Mouse (Mus musculus): ENCODE results near the gene Stk11. TPM values are rescaled to one million over a fixed set of nuclear protein-coding genes. Genes with fewer than 3 reads are reported as not detected.

Stk11 gene
- polyA plus RNA-seq, 1 experiment from 2014 or later, result 106 TPM

DNA sequence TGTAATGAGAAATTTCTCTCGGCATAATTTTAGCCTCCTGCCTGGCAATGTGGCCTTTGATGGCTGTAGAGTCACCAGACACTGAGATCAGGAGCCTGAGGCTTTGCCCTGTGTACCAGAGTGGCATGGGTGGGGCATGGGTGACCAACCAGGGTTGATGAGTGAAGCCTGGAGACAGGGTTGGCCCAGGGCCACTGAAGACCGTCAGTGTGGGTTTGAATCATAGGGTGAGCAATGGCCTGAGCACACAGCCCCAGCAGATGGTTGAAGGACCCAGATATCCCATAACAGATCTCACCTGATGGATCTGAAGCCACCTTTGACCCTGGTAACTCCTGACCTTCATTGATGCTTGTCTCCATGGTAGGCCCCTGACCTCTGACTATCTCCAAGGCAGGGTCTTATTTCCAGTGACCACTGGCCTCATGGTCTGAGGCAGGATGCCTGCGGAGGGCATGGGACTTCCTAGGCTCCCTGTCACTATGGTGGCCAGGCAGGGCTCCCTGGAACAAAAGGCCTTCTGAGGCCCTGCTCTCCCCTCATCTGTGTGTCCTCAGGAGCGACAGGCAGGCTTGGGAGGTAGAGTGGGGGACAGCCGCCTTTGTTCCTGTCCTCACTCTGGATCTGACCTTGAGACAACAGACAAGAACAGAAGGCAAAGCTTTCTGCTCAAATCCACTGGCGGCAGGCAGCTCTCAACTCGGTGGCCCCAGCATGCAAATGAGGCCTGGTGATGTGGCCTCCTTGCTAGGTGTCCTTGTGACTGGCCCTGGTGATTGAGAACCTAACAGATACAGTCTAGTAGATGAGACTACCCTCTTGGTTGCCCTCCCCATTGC is 62.1 kb downstream of the Stk11 start:
- Histone ChIP-seq H3K79me2 (ENCODE audit: inconsistent target) (no peaks in the 10 kb centered on the region), H3K4me3 (ENCODE audit: inconsistent target) (no peak overlapping the region), H3K36me3 (ENCODE audit: inconsistent target) (no peaks in the 10 kb centered on the region), H3K27ac (no peak overlapping the region)
- 89% methylated on average over 7 of the region's 7 CpGs for WGBS (ENCODE audit: missing documents)

DNA sequence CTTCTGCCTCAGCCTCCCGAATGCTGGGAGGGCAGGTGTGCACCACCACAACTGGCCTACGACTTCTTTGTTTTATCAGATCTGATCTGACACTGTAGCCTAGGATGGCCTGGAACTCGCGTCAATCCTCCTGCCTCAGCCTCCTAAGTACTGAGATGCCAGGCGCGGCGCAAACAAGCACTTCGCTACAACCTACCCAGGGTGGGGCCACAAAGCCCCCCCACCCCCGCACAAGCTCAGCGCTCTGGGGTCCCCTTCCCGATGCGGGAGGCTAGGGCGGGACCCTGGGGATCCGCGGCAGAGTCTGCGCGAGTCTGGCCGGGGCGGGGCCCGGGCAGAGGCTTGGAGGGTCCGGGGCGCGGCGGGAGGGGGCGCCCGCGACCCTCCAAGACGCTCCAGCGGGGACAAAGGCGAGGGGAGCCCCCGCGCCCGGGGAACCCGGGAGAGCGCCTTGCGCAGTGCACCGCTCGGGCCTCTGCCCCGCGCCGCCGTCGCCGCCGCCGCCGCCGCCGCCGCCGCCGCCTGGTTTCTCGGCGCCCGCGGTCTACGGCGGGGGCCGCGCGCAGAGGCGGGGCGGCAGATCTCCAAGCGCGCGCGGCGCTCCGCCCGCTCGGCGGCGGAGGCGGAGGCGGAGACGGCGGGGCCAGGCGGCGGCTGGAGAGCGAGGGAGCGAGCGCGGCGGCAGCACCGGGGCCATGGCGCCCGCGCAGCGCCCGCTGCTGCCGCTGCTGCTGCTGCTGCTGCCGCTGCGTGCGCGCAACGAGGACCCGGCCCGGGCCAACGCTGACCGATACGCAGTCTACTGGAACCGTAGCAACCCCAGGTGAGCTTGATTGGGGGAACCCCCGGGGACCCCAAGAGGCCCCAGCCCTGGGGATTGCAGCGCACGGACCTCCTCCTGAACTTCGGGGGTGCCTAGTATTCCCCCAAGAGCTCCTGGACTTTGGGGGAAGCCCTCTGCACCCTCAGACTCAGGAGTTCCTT is 63.8 kb downstream of the Stk11 start, which contains the start of gene Efna2:
Gene Efna2 (plus strand): TSS at position 415 of the 984 bp plus-strand sequence.
- H3K27ac ChIP-seq, result no peak within 1 kb of the TSS
- 8% methylated on average over 54 of the region's 106 CpGs for WGBS (ENCODE audit: missing documents)
- no peaks in the 10 kb centered on the region for H3K79me2 ChIP-seq (ENCODE audit: inconsistent target)
- H3K4me3 ChIP-seq (ENCODE audit: inconsistent target), result no peak within 1 kb of the TSS
- no peaks in the 10 kb centered on the region for H3K36me3 ChIP-seq (ENCODE audit: inconsistent target)

Other genes starting within 250 kb of the Stk11 start
- 0.96 to 1.6 TPM (median 1.2 TPM) in 3 replicates for gene Prtn3, start 241.3 kb upstream of the Stk11 start, polyA plus RNA-seq (2018)
- gene Plppr3, start 241.2 kb upstream of the Stk11 start, polyA plus RNA-seq (2018), result 0.64 to 2.5 TPM (median 1.0 TPM) in 3 replicates
- gene Elane, start 229.6 kb upstream of the Stk11 start, polyA plus RNA-seq (2018), result 0.67 to 0.89 TPM in 2 of 3 replicates, not detected in the other
- gene Cfd, start 224.9 kb upstream of the Stk11 start, polyA plus RNA-seq (2018), result not detected in 3 replicates
- 10.6 to 18.8 TPM (median 16.5 TPM) in 3 replicates for gene Med16, start 206.9 kb upstream of the Stk11 start, polyA plus RNA-seq (2018)
- 5.7 TPM in 1 of 3 replicates, not detected in the others for gene Gm26602, start 204.9 kb upstream of the Stk11 start, polyA plus RNA-seq (2018)
- 0.27 to 0.89 TPM (median 0.30 TPM) in 3 replicates for gene Kiss1r, start 198.8 kb upstream of the Stk11 start, polyA plus RNA-seq (2018)
- 41.6 to 61.5 TPM (median 54.4 TPM) in 3 replicates for gene R3hdm4, start 194.6 kb upstream of the Stk11 start, polyA plus RNA-seq (2018)
- 13.8 to 37.4 TPM (median 29.1 TPM) in 3 replicates for gene Arid3a, start 188.8 kb upstream of the Stk11 start, polyA plus RNA-seq (2018)
- 11.4 to 31.4 TPM (median 18.8 TPM) in 3 replicates for gene Wdr18, start 155.7 kb upstream of the Stk11 start, polyA plus RNA-seq (2018)
- gene Grin3b, start 145.1 kb upstream of the Stk11 start, polyA plus RNA-seq (2018), result not detected in 3 replicates
- 37.3 to 67.6 TPM (median 52.3 TPM) in 3 replicates for gene Tmem259, start 131.5 kb upstream of the Stk11 start, polyA plus RNA-seq (2018)
- gene Cnn2, start 127.2 kb upstream of the Stk11 start, polyA plus RNA-seq (2018), result 4.0 to 9.8 TPM (median 4.7 TPM) in 3 replicates
- gene Abca7, start 119.3 kb upstream of the Stk11 start, polyA plus RNA-seq (2018), result 3.3 to 10.6 TPM (median 4.0 TPM) in 3 replicates
- 56.2 to 124 TPM (median 74.2 TPM) in 3 replicates for gene Arhgap45, start 99.2 kb upstream of the Stk11 start, polyA plus RNA-seq (2018)
- 51.6 to 65.8 TPM (median 54.3 TPM) in 3 replicates for gene Polr2e, start 76.0 kb upstream of the Stk11 start, polyA plus RNA-seq (2018)
- gene Gpx4, start 68.6 kb upstream of the Stk11 start, polyA plus RNA-seq (2018), result 427 to 512 TPM (median 481 TPM) in 3 replicates
- 23.7 to 43.6 TPM (median 42.5 TPM) in 3 replicates for gene Sbno2, start 10.2 kb upstream of the Stk11 start, polyA plus RNA-seq (2018)
- 68.4 to 213 TPM (median 169 TPM) in 3 replicates for gene Atp5d, start 22.8 kb downstream of the Stk11 start, polyA plus RNA-seq (2018)
- 1.9 to 3.0 TPM (median 2.4 TPM) in 3 replicates for gene Cbarp, start 25.0 kb downstream of the Stk11 start, polyA plus RNA-seq (2018)
- 16.3 to 36.3 TPM (median 20.3 TPM) in 3 replicates for gene Midn, start 32.5 kb downstream of the Stk11 start, polyA plus RNA-seq (2018)
- 17.6 to 31.0 TPM (median 19.0 TPM) in 3 replicates for gene Cirbp, start 50.2 kb downstream of the Stk11 start, polyA plus RNA-seq (2018)
- 4.4 to 19.3 TPM (median 13.3 TPM) in 3 replicates for gene 1600002K03Rik, start 57.1 kb downstream of the Stk11 start, polyA plus RNA-seq (2018)
- gene Efna2, start 63.7 kb downstream of the Stk11 start, polyA plus RNA-seq (2018), result 0.11 to 0.29 TPM (median 0.26 TPM) in 3 replicates
- gene Mum1, start 110.6 kb downstream of the Stk11 start, polyA plus RNA-seq (2018), result 5.1 to 14.8 TPM (median 7.6 TPM) in 3 replicates
- 31.2 to 113 TPM (median 79.8 TPM) in 3 replicates for gene Ndufs7, start 133.3 kb downstream of the Stk11 start, polyA plus RNA-seq (2018)
- 8.2 to 24.0 TPM (median 13.8 TPM) in 3 replicates for gene Gamt, start 145.2 kb downstream of the Stk11 start, polyA plus RNA-seq (2018)
- 75.1 to 96.3 TPM (median 76.2 TPM) in 3 replicates for gene Dazap1, start 145.7 kb downstream of the Stk11 start, polyA plus RNA-seq (2018)
- 1,044 to 2,135 TPM (median 1,962 TPM) in 3 replicates for gene Rps15, start 176.7 kb downstream of the Stk11 start, polyA plus RNA-seq (2018)
- gene Apc2, start 180.2 kb downstream of the Stk11 start, polyA plus RNA-seq (2018), result 0.03 to 0.13 TPM (median 0.06 TPM) in 3 replicates
- gene 2310011J03Rik, start 204.7 kb downstream of the Stk11 start, polyA plus RNA-seq (2018), result 20.5 to 43.3 TPM (median 41.4 TPM) in 3 replicates
- 0.36 to 0.99 TPM (median 0.64 TPM) in 3 replicates for gene Pcsk4, start 213.7 kb downstream of the Stk11 start, polyA plus RNA-seq (2018)
- 0.14 to 0.42 TPM (median 0.14 TPM) in 3 replicates for gene Reep6, start 214.2 kb downstream of the Stk11 start, polyA plus RNA-seq (2018)
- gene Adamtsl5, start 232.6 kb downstream of the Stk11 start, polyA plus RNA-seq (2018), result 4.7 to 10.2 TPM (median 8.1 TPM) in 3 replicates
- not detected in 3 replicates for gene Plk5, start 240.7 kb downstream of the Stk11 start, polyA plus RNA-seq (2018)

All from macrophage (primary cell).